Mouse (Mus musculus) ES-E14 (cell line): ENCODE measurements around the gene Spop. TPM values are rescaled to one million over a fixed set of nuclear protein-coding genes. Genes with fewer than 3 reads are reported as not detected.

ENCODE experiments used
- DNase-seq: peaks from one replicate; pipeline ENCODE4 v3.0.0-alpha.2; 2013; ENCODE audit warnings: low read depth, low spot score
- H3K27ac ChIP-seq: 2 replicates; pipeline ENCODE4 v1.5.1; 2012; ENCODE audit warnings: low read depth, mild to moderate bottlenecking, low read length, moderate library complexity, mixed read lengths; ENCODE audit not compliant: poor library complexity, insufficient read depth, severe bottlenecking
- H3K36me3 ChIP-seq: 2 replicates; pipeline ENCODE4 v1.6.1; 2012; ENCODE audit warnings: mild to moderate bottlenecking, low read length, moderate library complexity, mixed read lengths; ENCODE audit not compliant: control insufficient read depth, poor library complexity, insufficient read depth, severe bottlenecking
- H3K4me1 ChIP-seq, 2 experiments: fragments of 150-350 bp in 1 of 2; sonication (generic) in 1 of 2; 2 replicates each; pipeline ENCODE4 v1.6.1; 2012; ENCODE audit warnings: low read length in 2 of 2, mild to moderate bottlenecking in 1 of 2, mixed read lengths in 1 of 2; ENCODE audit not compliant: control insufficient read depth in 2 of 2, insufficient read depth in 2 of 2, poor library complexity in 1 of 2
- H3K4me3 ChIP-seq, 2 experiments: fragments of 150-350 bp in 1 of 2; sonication (generic) in 1 of 2; 2 replicates each; pipeline ENCODE4 v1.5.1; 2012; ENCODE audit warnings: low read length in 2 of 2, low read depth in 1 of 2, mild to moderate bottlenecking in 1 of 2, mixed read lengths in 1 of 2; ENCODE audit not compliant: insufficient read depth in 1 of 2, poor library complexity in 1 of 2, severe bottlenecking in 1 of 2
- H3K9ac ChIP-seq: 2 replicates; pipeline ENCODE4 v1.6.1; 2012; ENCODE audit warnings: low read depth, mild to moderate bottlenecking, low read length, mixed read lengths; ENCODE audit not compliant: poor library complexity, insufficient read depth, severe bottlenecking
- H3K9me3 ChIP-seq: fragments of 150-350 bp; sonication (generic); 2 replicates; pipeline ENCODE4 v1.6.1; 2012; ENCODE audit warnings: low read depth, mild to moderate bottlenecking, low read length; ENCODE audit not compliant: control insufficient read depth, insufficient read depth
- CHD2 ChIP-seq: IDR thresholded peaks from 2 replicates; pipeline ENCODE4 v1.6.1; 2014; ENCODE audit warnings: mild to moderate bottlenecking, low read depth, low read length, inconsistent platforms
- HCFC1 ChIP-seq: IDR thresholded peaks from 2 replicates; pipeline ENCODE4 v1.6.1; 2012; ENCODE audit warnings: low read length, inconsistent platforms, borderline replicate concordance; ENCODE audit not compliant: insufficient read depth
- MAFK ChIP-seq: IDR thresholded peaks from 2 replicates; pipeline ENCODE4 v1.6.1; 2014; ENCODE audit warnings: mild to moderate bottlenecking, low read depth, low read length, inconsistent platforms; ENCODE audit not compliant: insufficient read depth
- ZC3H11A ChIP-seq: IDR thresholded peaks from 2 replicates; pipeline ENCODE4 v1.6.1; 2012; ENCODE audit warnings: low read depth, mild to moderate bottlenecking, inconsistent platforms, low read length, borderline replicate concordance
- ZNF384 ChIP-seq: IDR thresholded peaks from 2 replicates; pipeline ENCODE4 v1.6.1; 2012; ENCODE audit warnings: low read depth, low read length, inconsistent platforms
- in situ Hi-C, 2 experiments: fragments of 600-800 bp; cut with MboI; formaldehyde crosslinking; loops; one replicate each; pipeline ENCODE4 v1.15.1; 2025; ENCODE audit warnings: low sequenced_read_pairs in 2 of 2, inconsistent platforms in 1 of 2; ENCODE audit not compliant: unreplicated experiment in 2 of 2
- total RNA-seq: library from RNA; depleted of rRNA; stranded (reverse); fragments of 300-350 nt; gene quantifications from 2 replicates; pipeline ENCODE4 v1.2.3, GENCODE M21; 2012

The Spop gene
- total RNA-seq, 1 experiment, result 30.8 TPM

GRCm38 (mm10) chr11:95516491-95516911, 102.6 kb downstream of the Spop start:
- H3K9ac ChIP-seq, result no peak overlapping the region; the same call in 1 of the 2 replicates
- no peak for DNase-seq
- H3K4me3 ChIP-seq, result peak overlapping the region; percentile 11 to 21; a peak in 3 of 4 replicates
- TF ChIP-seq MAFK (no peak), ZNF384 (no peak), CHD2 (0 out of 2 replicates have a peak, but pooled peaks have one; percentile 32), HCFC1 (no peak), ZC3H11A (no peak)
- no peak overlapping the region; the same call in 1 of the 2 replicates for H3K27ac ChIP-seq
- no peaks in the 10 kb centered on the region for H3K36me3 ChIP-seq
- H3K4me1 ChIP-seq, result peaks cover 7 to 46% of the 10 kb centered on the region in 2 experiments
- in situ Hi-C loops, result loop anchor here in 1 of 2 experiments (25.0 kb wide), 1 partner anchor 404 kb away; the partner anchor contains the start of gene Dlx3
- no peaks in the 10 kb centered on the region for H3K9me3 ChIP-seq

GRCm38 (mm10) chr11:95517162-95517561, 103.3 kb downstream of the Spop start:
- in situ Hi-C loops, result loop anchor here in 1 of 2 experiments (25.0 kb wide), 1 partner anchor 405 kb away; the partner anchor contains the start of gene Dlx3
- Histone ChIP-seq H3K9me3 (no peaks in the 10 kb centered on the region), H3K27ac (peak overlapping the region; percentile 23; the same call in 1 of the 2 replicates), H3K36me3 (no peaks in the 10 kb centered on the region), H3K9ac (no peak overlapping the region), H3K4me3 (no peak overlapping the region), H3K4me1 (peaks cover 7 to 46% of the 10 kb centered on the region in 2 experiments)
- DNase-seq, result no peak
- no peak for TF ChIP-seq ZC3H11A

- Histone ChIP-seq H3K27ac (no peak overlapping the region), H3K4me1 (peaks cover 3 to 36% of the 10 kb centered on the region in 2 experiments)
Observed at GRCm38 (mm10) chr11:95519299-95519698, 105.4 kb downstream of the Spop start.

GRCm38 (mm10) chr11:95519996-95520395, 106.1 kb downstream of the Spop start:
- no peaks in the 10 kb centered on the region for H3K36me3 ChIP-seq
- TF ChIP-seq MAFK (no peak), ZNF384 (no peak)
- H3K9me3 ChIP-seq, result no peaks in the 10 kb centered on the region
- no peak overlapping the region for H3K4me3 ChIP-seq
- no peak for DNase-seq
- H3K4me1 ChIP-seq, result peaks cover 3 to 39% of the 10 kb centered on the region in 2 experiments
- in situ Hi-C loops, result loop anchor here (5.0 to 25.0 kb wide), 5 partner anchors 125 to 408 kb away; partner anchors contain the start of gene Dlx3 (in 1 of the 2)
- H3K27ac ChIP-seq, result no peak overlapping the region
- H3K9ac ChIP-seq, result no peak overlapping the region

More at GRCm38 (mm10) chr11:95519299-95519698, 105.4 kb downstream of the Spop start:
- Histone ChIP-seq H3K9me3 (no peaks in the 10 kb centered on the region), H3K36me3 (no peaks in the 10 kb centered on the region), H3K9ac (peak overlapping the region; percentile 12; the same call in 1 of the 2 replicates), H3K4me3 (no peak overlapping the region)
- TF ChIP-seq ZNF384 (no peak), MAFK (no peak), CHD2 (no peak), ZC3H11A (no peak), HCFC1 (no peak)
- in situ Hi-C loops, result loop anchor here in 1 of 2 experiments (25.0 kb wide), 1 partner anchor 407 kb away; the partner anchor contains the start of gene Dlx3
- no peak for DNase-seq

- H3K9ac ChIP-seq, result peak overlapping the region; percentile 16; the same call in 1 of the 2 replicates
- DNase-seq, result peak; percentile 83
- H3K4me1 ChIP-seq, result peaks cover 3 to 39% of the 10 kb centered on the region in 2 experiments
- no peak overlapping the region for H3K27ac ChIP-seq
- no peaks in the 10 kb centered on the region for H3K9me3 ChIP-seq
- in situ Hi-C loops, result loop anchor here (5.0 to 25.0 kb wide), 5 partner anchors 126 to 408 kb away; partner anchors contain the start of gene Dlx3 (in 1 of the 2)
- H3K36me3 ChIP-seq, result no peaks in the 10 kb centered on the region
- no peak for TF ChIP-seq CHD2
- 0 out of 2 replicates have a peak, but pooled peaks have one; percentile 47 for TF ChIP-seq HCFC1
- no peak for TF ChIP-seq MAFK
- TF ChIP-seq ZC3H11A, result peak; percentile 66; the same call in 1 of the 2 replicates
- H3K4me3 ChIP-seq, result peak overlapping the region in 1 of 2 experiments; percentile 41; a peak in 2 of 4 replicates
Observed at GRCm38 (mm10) chr11:95520456-95521072, 106.7 kb downstream of the Spop start.
